Mouse (Mus musculus): ENCODE results near the gene Fyb2.

- no peak for TF ChIP-seq GATA1 (IDR thresholded peaks at IDR 0.05; ENCODE audit: borderline replicate concordance, low read length)
- no peak for TF ChIP-seq FLI1 (IDR thresholded peaks at IDR 0.05; ENCODE audit: low read length)
These were observed 72.8 kb downstream of the Fyb2 start for GRCm38 (mm10) chr4:104985960-104986632.

Data from megakaryocyte, embryonic 14.5 days (primary cell).